Mouse (Mus musculus) lung, postnatal 10 days (tissue): ENCODE measurements at regions not wholly inside any gene's neighbourhood (a gene's known extent, or its start where the extent isn't known, plus 50 kb on each side); places are given as distances from the start of the nearest gene placed in this dataset.
A peak's percentile ranks its signal among the peaks of the same experiment; 100 is the strongest.

Source experiments
- DNase-seq: peaks from one replicate; pipeline ENCODE4 v3.0.0; 2021

DNA sequence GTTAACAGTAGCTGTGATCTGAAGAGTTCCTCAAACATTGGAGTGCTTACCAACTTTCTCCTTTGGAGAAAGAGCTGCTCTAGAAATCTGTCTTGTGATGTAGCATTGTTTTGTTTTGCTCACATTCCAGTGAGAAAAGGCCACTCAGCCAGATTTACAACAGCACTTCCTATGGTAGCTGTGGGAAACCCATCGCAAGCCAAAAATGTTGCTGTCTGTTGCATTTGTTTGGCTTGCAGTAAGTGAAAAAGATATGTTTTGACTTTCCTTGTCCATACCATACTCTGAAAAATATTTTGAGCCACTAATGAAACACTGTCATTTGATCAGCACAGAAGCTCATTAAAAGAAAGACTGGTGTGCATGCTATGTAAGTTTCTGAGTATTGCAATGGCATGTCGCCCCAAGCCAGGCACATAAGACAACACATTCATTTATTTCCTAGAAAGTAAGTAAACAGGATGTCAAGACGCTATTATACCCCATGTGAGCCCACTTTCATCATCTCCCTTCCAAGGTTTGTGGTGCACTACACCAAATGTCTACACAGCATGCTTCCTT is 66.2 kb downstream of the Car2 start:
- peak; percentile 68 for DNase-seq

GRCm38 (mm10) chr3:14952951-14953350 is 66.9 kb downstream of the Car2 start:
- DNase-seq = no peak

DNA sequence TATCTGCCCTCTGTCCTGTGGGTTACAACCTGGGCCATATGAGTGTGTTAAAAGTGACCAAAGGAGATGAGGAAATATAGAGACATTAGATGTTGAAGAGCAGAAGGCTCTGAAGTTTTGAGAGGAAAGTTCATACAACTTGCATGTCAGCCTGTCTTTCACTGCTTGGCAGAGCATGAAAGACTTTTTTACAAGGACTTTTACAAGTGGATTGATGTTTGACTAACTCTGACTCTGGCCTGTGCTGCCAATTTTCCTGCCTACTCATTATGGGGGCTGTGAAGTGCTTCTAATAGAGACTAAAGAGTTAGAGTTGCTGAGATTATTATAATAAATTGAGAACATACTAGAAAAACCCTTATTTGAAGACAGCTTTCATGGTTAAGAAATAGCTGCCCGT is 71.4 kb downstream of the Car2 start:
- DNase-seq = peak; percentile 64

- DNase-seq = no peak
Measured at GRCm38 (mm10) chr3:14958277-14958676, 72.2 kb downstream of the Car2 start.

GRCm38 (mm10) chr3:14959586-14959985 is 73.5 kb downstream of the Car2 start:
- peak; percentile 73 for DNase-seq

DNA sequence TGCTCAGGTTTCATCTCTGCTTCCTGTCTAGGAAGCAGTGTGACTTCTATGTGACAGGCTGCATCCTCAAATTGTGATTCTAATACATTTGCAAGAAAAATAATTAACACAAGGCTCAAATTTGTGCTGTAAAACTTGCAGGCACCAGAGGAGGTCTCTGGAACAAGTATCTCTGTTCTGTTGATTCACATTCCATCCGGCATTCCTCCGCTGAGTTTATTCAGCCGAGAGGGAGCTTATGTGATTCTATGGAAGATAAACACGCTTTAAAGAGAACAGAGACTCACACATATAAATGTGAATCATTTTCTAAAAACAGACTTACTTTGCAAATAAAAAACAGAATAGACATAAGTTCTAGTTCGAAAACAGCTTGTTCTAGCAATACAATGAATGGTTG is 78.7 kb downstream of the Car2 start:
- DNase-seq = no peak

DNA sequence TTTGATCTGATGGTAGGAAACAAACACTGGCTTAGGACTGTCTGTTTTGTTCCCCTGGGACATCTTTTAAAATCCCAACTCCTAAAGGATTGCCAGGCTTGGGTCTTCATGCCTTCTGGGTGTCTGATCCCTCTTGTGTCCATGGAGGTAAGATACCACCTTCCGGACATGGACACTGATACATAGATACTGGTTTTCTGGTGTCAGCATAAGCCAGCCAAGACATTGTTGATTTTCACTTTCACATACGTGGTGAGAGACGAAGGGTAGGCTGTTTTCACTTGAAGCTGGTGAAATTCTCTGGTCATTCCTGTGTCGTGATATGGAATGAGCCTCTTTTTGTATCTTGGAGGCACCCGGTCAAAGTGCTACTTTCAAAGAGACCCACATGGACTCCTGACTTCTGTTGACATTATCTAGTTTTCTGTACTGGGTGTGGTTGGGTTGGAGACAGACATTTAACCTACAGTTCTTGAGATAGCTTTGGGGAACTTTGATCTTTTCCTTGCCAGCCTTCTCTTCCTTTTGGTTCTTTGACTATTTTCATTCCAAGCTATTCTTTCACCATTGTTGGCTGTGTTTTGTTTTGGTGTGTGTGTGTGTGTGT is 79.5 kb downstream of the Car2 start:
- DNase-seq = no peak

DNA sequence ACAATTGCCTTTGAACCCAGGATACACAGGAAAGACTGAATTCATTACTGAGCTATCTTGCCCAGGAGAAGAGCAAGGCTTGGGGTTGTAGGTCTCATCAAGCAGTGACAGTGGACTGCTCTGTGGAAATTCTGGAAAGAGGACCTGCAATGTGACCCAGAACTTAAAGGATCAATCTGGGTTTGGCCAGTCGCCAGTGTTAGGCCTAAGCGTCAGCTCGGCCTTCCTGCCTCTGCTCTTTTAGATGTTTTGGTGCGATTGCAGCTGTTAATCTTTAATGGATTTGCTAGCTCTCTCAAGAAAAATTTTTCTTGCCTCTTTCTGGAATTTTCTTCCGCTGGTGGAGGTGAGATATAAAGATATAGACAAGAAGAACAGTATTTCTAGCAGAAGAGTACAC is 81.2 kb downstream of the Car2 start:
- no peak for DNase-seq

GRCm38 (mm10) chr3:14968345-14968744 is 82.3 kb downstream of the Car2 start:
- DNase-seq = no peak

GRCm38 (mm10) chr3:14969698-14970097 is 83.6 kb downstream of the Car2 start:
- DNase-seq = no peak

- no peak for DNase-seq
Measured at GRCm38 (mm10) chr3:14971647-14972046, 85.6 kb downstream of the Car2 start.

- DNase-seq = no peak
Measured at GRCm38 (mm10) chr3:14974758-14975157, 88.7 kb downstream of the Car2 start.

GRCm38 (mm10) chr3:14975203-14975602 is 89.1 kb downstream of the Car2 start:
- DNase-seq = no peak

DNA sequence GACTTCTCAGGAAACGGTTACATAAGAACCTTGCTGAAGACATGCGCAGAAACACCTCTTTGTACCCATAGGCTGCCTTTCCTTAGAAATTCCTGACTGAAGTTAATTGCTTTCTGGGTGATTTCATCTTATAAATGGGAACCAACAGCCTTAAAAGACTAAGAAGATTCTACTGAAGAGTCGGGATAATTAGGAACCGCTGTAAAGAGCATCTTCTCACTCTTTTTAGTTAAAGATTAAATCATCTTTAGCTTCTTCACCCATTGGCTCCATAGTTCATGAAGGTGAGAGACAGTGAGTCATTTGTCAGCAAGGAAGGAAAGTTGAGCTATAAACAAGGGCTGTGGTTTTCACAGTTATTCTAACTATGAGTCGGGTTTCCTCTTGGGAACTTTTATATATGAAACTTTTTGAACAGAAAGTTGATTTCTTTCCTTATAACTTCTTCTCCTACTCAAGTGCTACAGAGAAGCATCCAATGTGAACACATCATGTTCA is 93.1 kb downstream of the Car2 start:
- DNase-seq = no peak

DNA sequence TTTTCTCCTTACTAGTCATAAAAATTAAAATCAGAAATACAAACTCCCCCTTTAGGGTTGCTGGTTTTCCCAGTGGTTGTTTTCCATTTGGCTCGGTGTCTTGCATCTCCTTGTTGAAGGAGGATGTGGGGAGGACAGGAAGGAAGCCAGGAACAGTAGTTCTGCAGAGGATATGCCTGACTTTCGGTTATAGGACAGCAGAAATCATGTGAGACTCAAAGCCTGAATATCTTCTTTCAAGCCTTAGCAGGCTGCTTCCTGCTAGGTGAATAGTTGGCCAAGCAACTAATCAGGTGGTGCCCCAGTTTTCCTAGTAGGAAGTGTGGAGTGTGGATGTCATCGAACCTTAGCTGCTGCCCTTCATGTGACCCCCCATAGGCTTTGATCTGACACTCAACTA is 103.6 kb downstream of the Car2 start:
- no peak for DNase-seq

GRCm38 (mm10) chr3:14993936-14994335 is 107.9 kb downstream of the Car2 start:
- no peak for DNase-seq

DNA sequence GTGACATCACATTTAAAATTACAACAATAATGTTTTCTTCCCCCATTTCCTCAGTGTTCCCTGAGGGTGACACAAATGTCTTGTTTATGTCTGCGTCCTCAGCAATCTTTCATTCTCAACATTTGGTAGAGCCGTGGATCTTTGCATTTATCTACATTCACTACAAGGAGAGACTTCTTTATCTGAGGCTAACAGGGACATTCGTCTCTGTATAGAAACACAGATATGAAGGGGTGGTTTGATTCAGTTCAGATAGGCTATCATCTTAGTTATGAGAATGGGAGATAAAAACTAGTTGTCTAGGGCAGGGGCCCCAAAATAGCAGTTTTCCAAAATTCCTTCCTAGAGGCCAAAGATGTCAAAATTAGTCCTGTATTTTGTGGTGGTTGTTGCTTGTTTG is 111.2 kb downstream of the Car2 start:
- no peak for DNase-seq

DNA sequence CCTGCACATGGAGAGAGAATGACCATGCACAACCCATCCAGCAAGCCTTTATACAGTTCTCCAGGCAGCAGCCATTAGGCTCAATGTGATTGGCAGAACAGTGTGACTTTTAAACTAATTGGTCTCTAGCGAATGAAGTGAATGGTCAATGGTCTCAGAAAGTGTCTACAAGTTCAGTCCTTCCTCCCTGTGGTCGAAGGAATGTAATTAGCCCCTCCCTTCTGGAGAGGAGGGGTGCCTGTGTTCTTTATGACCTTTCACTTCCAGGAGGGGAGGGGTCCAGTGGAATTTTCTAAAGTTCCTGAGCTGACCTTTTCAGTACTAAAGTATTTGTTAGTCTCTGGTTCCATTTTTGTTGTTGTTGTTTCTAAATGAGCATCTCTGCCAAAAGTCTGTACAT is 112.4 kb downstream of the Car2 start:
- DNase-seq = no peak

GRCm38 (mm10) chr3:14999411-14999810 is 113.3 kb downstream of the Car2 start:
- DNase-seq = no peak

DNA sequence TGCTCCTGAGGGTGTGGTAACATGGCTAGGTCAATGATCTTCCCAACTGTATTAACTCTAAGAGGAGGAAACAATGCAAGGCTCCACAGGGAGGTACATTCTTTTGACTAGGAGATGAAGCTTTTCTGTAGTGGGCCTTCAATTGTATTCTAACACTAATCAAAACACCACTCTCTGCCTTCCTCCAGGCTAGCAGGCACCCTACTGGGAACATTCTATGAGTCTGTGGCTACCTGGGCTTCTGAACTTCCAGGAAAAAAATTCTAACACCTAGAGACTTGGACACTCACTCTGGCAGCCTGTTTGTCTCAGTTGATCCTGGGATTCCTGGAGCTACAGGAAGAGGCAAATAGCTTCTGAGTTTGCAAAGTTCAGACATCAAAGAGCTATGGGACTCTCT is 113.8 kb downstream of the Car2 start:
- DNase-seq = no peak

GRCm38 (mm10) chr3:15000657-15001056 is 114.6 kb downstream of the Car2 start:
- DNase-seq = no peak

GRCm38 (mm10) chr3:15007821-15008220 is 121.7 kb downstream of the Car2 start:
- no peak for DNase-seq

- DNase-seq = no peak
Measured at GRCm38 (mm10) chr3:15008501-15008900, 122.4 kb downstream of the Car2 start.

GRCm38 (mm10) chr3:15009747-15010146 is 123.7 kb downstream of the Car2 start:
- DNase-seq = no peak

- DNase-seq = no peak
Measured at GRCm38 (mm10) chr3:15016621-15017020, 130.5 kb downstream of the Car2 start.
